Mouse (Mus musculus): ENCODE measurements at regions not wholly inside any gene's neighbourhood (a gene's known extent, or its start where the extent isn't known, plus 50 kb on each side); places are given as distances from the start of the nearest gene placed in this dataset.

- DNase-seq (ENCODE audit: low read depth) = no peak
Measured at GRCm38 (mm10) chr13:42590415-42590814, 90.0 kb upstream of the Phactr1 start.

- no peak for DNase-seq (ENCODE audit: low read depth)
Measured at GRCm38 (mm10) chr13:42592945-42593344, 87.5 kb upstream of the Phactr1 start.

GRCm38 (mm10) chr13:42593488-42594170 is 86.8 kb upstream of the Phactr1 start:
- peak; percentile 30 for DNase-seq (ENCODE audit: low read depth)

- no peak for DNase-seq (ENCODE audit: low read depth)
Measured at GRCm38 (mm10) chr13:42595180-42595579, 85.2 kb upstream of the Phactr1 start.

- DNase-seq (ENCODE audit: low read depth) = no peak
Measured at GRCm38 (mm10) chr13:42597781-42598180, 82.6 kb upstream of the Phactr1 start.

GRCm38 (mm10) chr13:42603308-42603707 is 77.1 kb upstream of the Phactr1 start:
- DNase-seq (ENCODE audit: low read depth) = no peak

GRCm38 (mm10) chr13:42607735-42608134 is 72.7 kb upstream of the Phactr1 start:
- DNase-seq (ENCODE audit: low read depth) = no peak

GRCm38 (mm10) chr13:42608963-42609362 is 71.5 kb upstream of the Phactr1 start:
- peak; percentile 30 for DNase-seq (ENCODE audit: low read depth)

GRCm38 (mm10) chr13:42613326-42613725 is 67.1 kb upstream of the Phactr1 start:
- DNase-seq (ENCODE audit: low read depth) = no peak

- no peak for DNase-seq (ENCODE audit: low read depth)
Measured at GRCm38 (mm10) chr13:42615826-42616225, 64.6 kb upstream of the Phactr1 start.

- DNase-seq (ENCODE audit: low read depth) = no peak
Measured at GRCm38 (mm10) chr13:42617225-42617624, 63.2 kb upstream of the Phactr1 start.

- peak; percentile 4 for DNase-seq (ENCODE audit: low read depth)
Measured at GRCm38 (mm10) chr13:42617844-42618243, 62.6 kb upstream of the Phactr1 start.

- no peak for DNase-seq (ENCODE audit: low read depth)
Measured at GRCm38 (mm10) chr13:42619555-42620280, 60.7 kb upstream of the Phactr1 start.

GRCm38 (mm10) chr13:42623491-42623890 is 56.9 kb upstream of the Phactr1 start:
- peak; percentile 57 for DNase-seq (ENCODE audit: low read depth)

Measured in NIH3T3 (cell line).